Mouse (Mus musculus): ENCODE measurements at regions not wholly inside any gene's neighbourhood (a gene's known extent, or its start where the extent isn't known, plus 50 kb on each side); places are given as distances from the start of the nearest gene placed in this dataset.

GRCm38 (mm10) chr15:56473679-56474078, 1003.7 kb downstream of the Slc22a22 start:
- no peak for TF ChIP-seq POU5F1 (IDR thresholded peaks at IDR 0.05; ENCODE audit: borderline replicate concordance, low read length)
- TF ChIP-seq CTCF (conservative IDR thresholded peaks at IDR 0.05; ENCODE audit: low read length), result no peak
- no peak for TF ChIP-seq NANOG (IDR thresholded peaks at IDR 0.05; ENCODE audit: borderline replicate concordance, low read length)
- Histone ChIP-seq H3K27me3 (ENCODE audit: insufficient read depth, low read length) (no peaks in the 10 kb centered on the region), H3K4me1 (replicated peaks; ENCODE audit: low read depth, low read length) (no peaks in the 10 kb centered on the region), H3K4me3 (replicated peaks; ENCODE audit: low read length) (no peak overlapping the region), H3K36me3 (ENCODE audit: insufficient read depth, low read length) (no peaks in the 10 kb centered on the region), H3K9me3 (ENCODE audit: low read length) (no peaks in the 10 kb centered on the region)

- H3K4me3 ChIP-seq (replicated peaks; ENCODE audit: low read length), result no peak overlapping the region
- no peaks in the 10 kb centered on the region for H3K4me1 ChIP-seq (replicated peaks; ENCODE audit: low read depth, low read length)
- H3K36me3 ChIP-seq (ENCODE audit: insufficient read depth, low read length), result no peaks in the 10 kb centered on the region
- H3K27me3 ChIP-seq (ENCODE audit: insufficient read depth, low read length), result no peaks in the 10 kb centered on the region
- TF ChIP-seq POU5F1 (IDR thresholded peaks at IDR 0.05; ENCODE audit: borderline replicate concordance, low read length) (no peak), NANOG (IDR thresholded peaks at IDR 0.05; ENCODE audit: borderline replicate concordance, low read length) (no peak), CTCF (conservative IDR thresholded peaks at IDR 0.05; ENCODE audit: low read length) (no peak)
- H3K9me3 ChIP-seq (ENCODE audit: low read length), result peaks cover under 1% of the 10 kb centered on the region; the same call in 1 of the 2 replicates
These were observed 1025.5 kb downstream of the Slc22a22 start for GRCm38 (mm10) chr15:56451881-56452280.

- Histone ChIP-seq H3K9me3 (ENCODE audit: low read length) (no peaks in the 10 kb centered on the region), H3K4me3 (replicated peaks; ENCODE audit: low read length) (no peak overlapping the region), H3K27me3 (ENCODE audit: insufficient read depth, low read length) (no peaks in the 10 kb centered on the region), H3K4me1 (replicated peaks; ENCODE audit: low read depth, low read length) (no peaks in the 10 kb centered on the region), H3K36me3 (ENCODE audit: insufficient read depth, low read length) (no peaks in the 10 kb centered on the region)
- no peak for TF ChIP-seq NANOG (IDR thresholded peaks at IDR 0.05; ENCODE audit: borderline replicate concordance, low read length)
- no peak for TF ChIP-seq POU5F1 (IDR thresholded peaks at IDR 0.05; ENCODE audit: borderline replicate concordance, low read length)
- no peak for TF ChIP-seq CTCF (conservative IDR thresholded peaks at IDR 0.05; ENCODE audit: low read length)
These were observed 1029.3 kb downstream of the Slc22a22 start for GRCm38 (mm10) chr15:56448015-56448645.

GRCm38 (mm10) chr15:56440171-56440570, 1037.3 kb downstream of the Slc22a22 start:
- Histone ChIP-seq H3K4me1 (replicated peaks; ENCODE audit: low read depth, low read length) (no peaks in the 10 kb centered on the region), H3K9me3 (ENCODE audit: low read length) (no peaks in the 10 kb centered on the region), H3K27me3 (ENCODE audit: insufficient read depth, low read length) (no peaks in the 10 kb centered on the region), H3K4me3 (replicated peaks; ENCODE audit: low read length) (no peak overlapping the region), H3K36me3 (ENCODE audit: insufficient read depth, low read length) (no peaks in the 10 kb centered on the region)
- TF ChIP-seq CTCF (conservative IDR thresholded peaks at IDR 0.05; ENCODE audit: low read length) (no peak), POU5F1 (IDR thresholded peaks at IDR 0.05; ENCODE audit: borderline replicate concordance, low read length) (no peak), NANOG (IDR thresholded peaks at IDR 0.05; ENCODE audit: borderline replicate concordance, low read length) (no peak)

- H3K9me3 ChIP-seq (ENCODE audit: low read length), result no peaks in the 10 kb centered on the region
- no peaks in the 10 kb centered on the region for H3K36me3 ChIP-seq (ENCODE audit: insufficient read depth, low read length)
- no peaks in the 10 kb centered on the region for H3K27me3 ChIP-seq (ENCODE audit: insufficient read depth, low read length)
- H3K4me3 ChIP-seq (replicated peaks; ENCODE audit: low read length), result no peak overlapping the region
- no peak for TF ChIP-seq CTCF (conservative IDR thresholded peaks at IDR 0.05; ENCODE audit: low read length)
- TF ChIP-seq NANOG (IDR thresholded peaks at IDR 0.05; ENCODE audit: borderline replicate concordance, low read length), result no peak
- TF ChIP-seq POU5F1 (IDR thresholded peaks at IDR 0.05; ENCODE audit: borderline replicate concordance, low read length), result no peak
- no peaks in the 10 kb centered on the region for H3K4me1 ChIP-seq (replicated peaks; ENCODE audit: low read depth, low read length)
These were observed 1039.1 kb downstream of the Slc22a22 start for GRCm38 (mm10) chr15:56438370-56438769.

GRCm38 (mm10) chr15:56436131-56436530, 1041.3 kb downstream of the Slc22a22 start:
- Histone ChIP-seq H3K9me3 (ENCODE audit: low read length) (no peaks in the 10 kb centered on the region), H3K36me3 (ENCODE audit: insufficient read depth, low read length) (no peaks in the 10 kb centered on the region), H3K27me3 (ENCODE audit: insufficient read depth, low read length) (no peaks in the 10 kb centered on the region), H3K4me3 (replicated peaks; ENCODE audit: low read length) (no peak overlapping the region), H3K4me1 (replicated peaks; ENCODE audit: low read depth, low read length) (no peaks in the 10 kb centered on the region)
- TF ChIP-seq CTCF (conservative IDR thresholded peaks at IDR 0.05; ENCODE audit: low read length) (no peak), POU5F1 (IDR thresholded peaks at IDR 0.05; ENCODE audit: borderline replicate concordance, low read length) (no peak), NANOG (IDR thresholded peaks at IDR 0.05; ENCODE audit: borderline replicate concordance, low read length) (no peak)

GRCm38 (mm10) chr15:56425986-56426385, 1051.4 kb downstream of the Slc22a22 start:
- no peak for TF ChIP-seq NANOG (IDR thresholded peaks at IDR 0.05; ENCODE audit: borderline replicate concordance, low read length)
- no peak for TF ChIP-seq POU5F1 (IDR thresholded peaks at IDR 0.05; ENCODE audit: borderline replicate concordance, low read length)
- TF ChIP-seq CTCF (conservative IDR thresholded peaks at IDR 0.05; ENCODE audit: low read length), result no peak
- no peak overlapping the region for H3K4me3 ChIP-seq (replicated peaks; ENCODE audit: low read length)
- H3K36me3 ChIP-seq (ENCODE audit: insufficient read depth, low read length), result no peaks in the 10 kb centered on the region
- peaks cover 10% of the 10 kb centered on the region for H3K4me1 ChIP-seq (replicated peaks; ENCODE audit: low read depth, low read length)
- H3K27me3 ChIP-seq (ENCODE audit: insufficient read depth, low read length), result no peaks in the 10 kb centered on the region
- peaks cover 34% of the 10 kb centered on the region for H3K9me3 ChIP-seq (ENCODE audit: low read length)

- H3K27me3 ChIP-seq (ENCODE audit: insufficient read depth, low read length), result no peaks in the 10 kb centered on the region
- H3K4me3 ChIP-seq (replicated peaks; ENCODE audit: low read length), result no peak overlapping the region
- H3K9me3 ChIP-seq (ENCODE audit: low read length), result peaks cover 40% of the 10 kb centered on the region
- TF ChIP-seq CTCF (conservative IDR thresholded peaks at IDR 0.05; ENCODE audit: low read length) (no peak), NANOG (IDR thresholded peaks at IDR 0.05; ENCODE audit: borderline replicate concordance, low read length) (no peak), POU5F1 (IDR thresholded peaks at IDR 0.05; ENCODE audit: borderline replicate concordance, low read length) (no peak)
- peaks cover 15% of the 10 kb centered on the region for H3K4me1 ChIP-seq (replicated peaks; ENCODE audit: low read depth, low read length)
- no peaks in the 10 kb centered on the region for H3K36me3 ChIP-seq (ENCODE audit: insufficient read depth, low read length)
These were observed 1056.7 kb downstream of the Slc22a22 start for GRCm38 (mm10) chr15:56420681-56421080.

- Histone ChIP-seq H3K27me3 (ENCODE audit: insufficient read depth, low read length) (no peaks in the 10 kb centered on the region), H3K4me1 (replicated peaks; ENCODE audit: low read depth, low read length) (no peaks in the 10 kb centered on the region)
- no peak for TF ChIP-seq CTCF (conservative IDR thresholded peaks at IDR 0.05; ENCODE audit: low read length)
- no peak for TF ChIP-seq NANOG (IDR thresholded peaks at IDR 0.05; ENCODE audit: borderline replicate concordance, low read length)
- no peak for TF ChIP-seq POU5F1 (IDR thresholded peaks at IDR 0.05; ENCODE audit: borderline replicate concordance, low read length)
These were observed 1085.4 kb downstream of the Slc22a22 start for GRCm38 (mm10) chr15:56391982-56392381.

More at GRCm38 (mm10) chr15:56391982-56392381, 1085.4 kb downstream of the Slc22a22 start:
- no peaks in the 10 kb centered on the region for H3K9me3 ChIP-seq (ENCODE audit: low read length)
- H3K4me3 ChIP-seq (replicated peaks; ENCODE audit: low read length), result no peak overlapping the region
- H3K36me3 ChIP-seq (ENCODE audit: insufficient read depth, low read length), result no peaks in the 10 kb centered on the region
